Mouse (Mus musculus) gastrocnemius, postnatal 10 days (tissue): Measurements from ENCODE around the gene Mcoln2. TPM values are rescaled to one million over a fixed set of nuclear protein-coding genes. Genes with fewer than 3 reads are reported as not detected.

ENCODE experiments used
- DNase-seq: peaks from one replicate; pipeline ENCODE4 v3.0.0; 2021; ENCODE audit warnings: mixed read lengths
- total RNA-seq, 2 experiments: library from RNA; stranded (reverse); gene quantifications; 2 replicates each; pipeline ENCODE4 v1.2.3; 2021

Gene Mcoln2
- total RNA-seq, 2 experiments from 2014 or later: 0.14 to 0.54 TPM

- DNase-seq: no peak
Measured at GRCm38 (mm10) chr3:146228559-146229310, 79.1 kb downstream of the Mcoln2 start.

GRCm38 (mm10) chr3:146232708-146233107 lies 83.1 kb downstream of the Mcoln2 start:
- no peak for DNase-seq

GRCm38 (mm10) chr3:146233741-146234140 lies 84.1 kb downstream of the Mcoln2 start:
- no peak for DNase-seq

GRCm38 (mm10) chr3:146234530-146234929 lies 84.9 kb downstream of the Mcoln2 start:
- no peak for DNase-seq

- no peak for DNase-seq
Measured at GRCm38 (mm10) chr3:146236280-146236679, 86.6 kb downstream of the Mcoln2 start.

GRCm38 (mm10) chr3:146237676-146238075 lies 88.0 kb downstream of the Mcoln2 start:
- DNase-seq: no peak

- DNase-seq: no peak
Measured at GRCm38 (mm10) chr3:146244630-146245029, 95.0 kb downstream of the Mcoln2 start.

Other genes with a start within 250 kb of the Mcoln2 start
- 10 to 100 TPM; 17.3 to 17.4 TPM for gene Bcl10, start 227.0 kb upstream of the Mcoln2 start, total RNA-seq
- 10 to 100 TPM; 13.8 to 14.0 TPM for gene 2410004B18Rik, start 211.8 kb upstream of the Mcoln2 start, total RNA-seq
- gene Syde2, start 162.0 kb upstream of the Mcoln2 start, total RNA-seq: 1 to 10 TPM; 2.5 to 2.6 TPM
- gene Wdr63, start 41.7 kb upstream of the Mcoln2 start, total RNA-seq: not detected
- gene Mcoln3, start 32.4 kb upstream of the Mcoln2 start, total RNA-seq: not detected
- gene Lpar3, start 71.1 kb downstream of the Mcoln2 start, total RNA-seq: under 1 TPM; 0.21 to 0.95 TPM